Mouse (Mus musculus) lung, embryonic 14.5 days (tissue): Measurements from ENCODE around the gene Ndufs3. TPM values are rescaled to one million over a fixed set of nuclear protein-coding genes. Genes with fewer than 3 reads are reported as not detected.
A peak's percentile ranks its signal among the peaks of the same experiment; 100 is the strongest.

Experiments used
- ATAC-seq: fragments of 200-750 bp; cut with Nextera tagmentation; 2 replicates; pipeline ENCODE4 v1.8.0; 2017; ENCODE audit warnings: mild to moderate bottlenecking, moderate TSS enrichment, moderate library complexity; ENCODE audit not compliant: insufficient read depth
- DNase-seq: peaks from one replicate; pipeline ENCODE4 v3.0.0-alpha.2; 2015
- H3K27ac ChIP-seq: fragments of 300-500 bp; sonication (generic); 2 replicates; pipeline ENCODE4 v1.5.1; 2014; ENCODE audit warnings: low read depth, mild to moderate bottlenecking, moderate library complexity
- H3K27me3 ChIP-seq: fragments of 300-500 bp; sonication (generic); 2 replicates; pipeline ENCODE4 v1.6.1; 2014; ENCODE audit warnings: low read length, control low read depth; ENCODE audit not compliant: insufficient read depth
- H3K36me3 ChIP-seq: fragments of 300-500 bp; sonication (generic); 2 replicates; pipeline ENCODE4 v1.6.1; 2014; ENCODE audit warnings: control low read depth; ENCODE audit not compliant: insufficient read depth
- H3K4me1 ChIP-seq: fragments of 300-500 bp; sonication (generic); 2 replicates; pipeline ENCODE4 v1.6.1; 2014; ENCODE audit warnings: antibody characterized with exemption, control low read depth; ENCODE audit not compliant: insufficient read depth
- H3K4me2 ChIP-seq: fragments of 300-500 bp; sonication (generic); 2 replicates; pipeline ENCODE4 v1.6.1; 2014; ENCODE audit warnings: mild to moderate bottlenecking
- H3K4me3 ChIP-seq: fragments of 300-500 bp; sonication (generic); 2 replicates; pipeline ENCODE4 v1.5.1; 2014; ENCODE audit warnings: low read depth, low read length
- H3K9ac ChIP-seq: fragments of 300-500 bp; sonication (generic); 2 replicates; pipeline ENCODE4 v1.6.1; 2014
- H3K9me3 ChIP-seq: fragments of 300-500 bp; sonication (generic); 2 replicates; pipeline ENCODE4 v1.6.1; 2016; ENCODE audit warnings: low read depth, low read length, control low read depth
- CTCF ChIP-seq: IDR thresholded peaks from 2 replicates; pipeline ENCODE4 v1.5.1; 2016; ENCODE audit warnings: antibody characterized with exemption, low read depth
- WGBS: fragments of 180-500 bp; shearing (Covaris S2); extraction: QIAGEN DNeasy Blood & Tissue Kit; methylation state at CpG from one replicate; pipeline ENCODE4 v1.1.7; 2014; 5-methylcytosine and 5-hydroxymethylcytosine counted together
- polyA plus RNA-seq: library from polyadenylated mRNA; unstranded; fragments of >200 nt; fragmentation: Nextera tagmentation; extraction: Ambion mirVana; gene quantifications from 2 replicates; pipeline ENCODE4 v1.2.1, GENCODE M21; 2014

Gene Ndufs3
- polyA plus RNA-seq, result 186 and 198 TPM in 2 replicates

DNA sequence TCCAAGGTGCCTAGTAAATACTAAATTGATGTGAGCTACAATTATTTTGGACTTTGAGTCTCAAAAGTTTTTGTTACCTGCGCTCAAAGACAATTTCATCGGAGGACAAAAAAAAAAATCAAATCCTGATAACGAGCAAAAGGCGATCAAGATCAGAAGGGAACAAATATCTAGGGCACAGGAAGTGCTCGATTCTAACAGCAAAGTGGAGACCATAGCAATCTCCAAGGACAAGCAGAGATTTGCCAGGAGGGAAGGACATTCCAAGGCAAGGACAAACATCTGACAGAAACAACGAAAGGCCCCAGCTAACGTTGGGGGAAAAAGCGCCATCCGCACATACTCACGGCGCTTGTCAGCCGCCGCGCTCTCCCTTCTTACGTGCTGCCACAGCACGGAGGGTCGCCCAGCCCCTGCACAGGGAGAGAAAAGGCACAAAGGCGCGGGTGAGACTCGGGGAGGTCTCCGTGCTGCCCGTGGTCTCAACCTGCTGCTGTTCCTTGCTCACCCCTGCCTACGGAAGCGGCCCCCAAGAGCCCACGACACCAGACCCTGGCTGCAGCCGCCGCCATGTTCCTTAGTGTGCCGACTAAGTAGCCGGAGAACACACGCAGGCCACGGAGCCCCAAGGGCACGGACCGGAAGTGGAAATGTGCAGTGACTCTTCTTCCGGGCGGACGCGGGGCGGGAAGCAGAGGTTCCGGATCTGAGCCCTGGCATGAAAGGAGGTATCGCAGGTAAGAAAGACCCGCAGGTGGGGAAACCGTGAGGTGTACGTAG, at the start of gene Ndufs3, which contains the start of gene Kbtbd4:
Gene Ndufs3 (minus strand): TSS at position 752 of the 780 bp plus-strand sequence.
Gene Kbtbd4 (plus strand): TSS at position 665 of the 780 bp plus-strand sequence.
- Histone ChIP-seq H3K9me3 (no peaks in the 10 kb centered on the region), H3K4me3 (peak within 1 kb of the TSS; percentile 93), H3K4me2 (peak within 1 kb of the TSS; percentile 74), H3K27ac (peak within 1 kb of the TSS; percentile 95), H3K4me1 (peaks cover 5% of the 10 kb centered on the region; the same call in 1 of the 2 replicates), H3K9ac (peak within 1 kb of the TSS; percentile 95), H3K27me3 (no peaks in the 10 kb centered on the region), H3K36me3 (peaks cover 54% of the 10 kb centered on the region)
- under 1% methylated on average over 43 of the region's 43 CpGs for WGBS
- DNase-seq, result peak; percentile 96
- ATAC-seq, result peak; percentile 95
- TF ChIP-seq CTCF, result no peak

DNA sequence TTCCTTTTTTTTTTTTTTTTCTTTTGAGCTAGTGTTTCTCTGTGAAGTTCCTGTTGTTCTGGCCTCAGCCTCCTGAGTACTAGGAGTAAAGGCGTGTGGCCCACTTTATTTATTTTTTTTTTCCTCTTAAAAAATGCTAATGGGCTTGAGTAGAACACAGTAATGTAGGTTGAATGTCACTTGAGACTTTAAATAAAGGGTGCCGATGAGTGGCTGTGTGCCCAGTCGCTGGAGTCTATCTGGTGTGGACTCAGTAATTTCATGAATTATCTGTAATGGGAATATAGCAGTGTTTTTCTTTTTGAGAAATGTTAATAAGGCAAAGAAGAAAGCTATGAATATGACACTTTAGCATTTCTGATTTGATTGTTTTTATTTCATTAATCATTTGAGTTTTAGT, 48.8 kb upstream of the Ndufs3 start:
- Histone ChIP-seq H3K4me1 (no peaks in the 10 kb centered on the region), H3K36me3 (peaks cover 6% of the 10 kb centered on the region; the same call in 1 of the 2 replicates), H3K9me3 (no peaks in the 10 kb centered on the region), H3K4me3 (no peak overlapping the region), H3K9ac (no peak overlapping the region), H3K27ac (no peak overlapping the region), H3K27me3 (no peaks in the 10 kb centered on the region), H3K4me2 (no peak overlapping the region)
- no peak for TF ChIP-seq CTCF
- 49% methylated on average over 3 of the region's 3 CpGs for WGBS
- DNase-seq (no peak), ATAC-seq (no peak)

DNA sequence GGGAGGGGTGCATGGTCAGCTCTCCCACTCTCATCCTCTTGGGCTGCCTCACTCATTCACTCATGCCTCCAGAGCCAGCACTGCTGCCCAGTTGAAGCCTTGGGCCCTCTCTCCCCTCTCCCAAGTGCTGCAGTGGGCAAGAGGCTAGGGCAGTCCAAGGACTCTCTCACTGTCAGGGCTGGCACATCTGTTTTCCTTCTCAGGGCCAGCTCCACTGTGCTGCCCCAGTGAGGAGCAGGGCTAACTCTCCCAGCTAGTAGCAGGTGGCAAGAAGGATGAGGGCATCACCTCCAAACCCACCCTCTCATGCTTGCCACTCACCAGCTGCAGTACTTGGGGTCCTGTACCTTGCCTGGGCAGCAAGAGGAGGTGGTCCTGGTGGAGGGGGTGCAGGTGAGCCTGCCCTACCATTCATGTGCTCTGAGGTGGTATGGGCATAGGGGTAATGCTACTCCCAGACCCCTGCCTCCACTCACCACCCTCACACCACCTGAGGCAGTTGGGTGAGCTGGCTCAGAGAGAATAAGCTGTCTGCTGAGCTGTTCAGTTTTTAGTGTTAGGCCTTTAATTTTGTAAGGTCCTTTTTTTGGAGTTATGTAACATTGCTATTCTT, 46.1 kb upstream of the Ndufs3 start:
- Histone ChIP-seq H3K36me3 (peaks cover 2% of the 10 kb centered on the region; the same call in 1 of the 2 replicates), H3K9ac (no peak overlapping the region), H3K4me3 (no peak overlapping the region), H3K4me2 (no peak overlapping the region), H3K27me3 (no peaks in the 10 kb centered on the region), H3K27ac (no peak overlapping the region), H3K4me1 (no peaks in the 10 kb centered on the region), H3K9me3 (no peaks in the 10 kb centered on the region)
- ATAC-seq (no peak), DNase-seq (no peak)
- TF ChIP-seq CTCF, result no peak

DNA sequence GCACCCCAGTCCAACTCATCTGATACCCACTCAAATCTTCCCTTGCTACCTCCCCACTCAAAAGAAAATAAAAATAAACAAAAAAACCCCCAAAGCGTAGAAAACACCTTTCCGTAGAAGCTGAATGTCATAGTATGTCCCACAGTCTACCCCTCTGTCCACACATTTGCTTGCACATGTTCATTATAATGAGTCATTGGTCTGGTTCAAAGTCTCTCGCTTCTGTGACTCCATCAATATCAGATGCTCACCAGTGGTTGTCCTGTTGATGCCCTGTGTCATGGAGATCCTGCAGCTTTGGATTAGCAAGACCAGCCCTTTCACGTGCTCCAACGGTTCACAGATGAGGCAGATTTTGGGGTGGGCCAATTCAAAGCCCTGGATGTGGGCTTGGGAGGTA, 45.5 kb upstream of the Ndufs3 start:
- ATAC-seq, result no peak
- WGBS, result 88% methylated on average over 5 of the region's 5 CpGs
- Histone ChIP-seq H3K4me1 (no peaks in the 10 kb centered on the region), H3K4me3 (no peak overlapping the region), H3K4me2 (no peak overlapping the region), H3K9ac (no peak overlapping the region), H3K9me3 (no peaks in the 10 kb centered on the region), H3K27ac (no peak overlapping the region), H3K36me3 (peaks cover 2% of the 10 kb centered on the region; the same call in 1 of the 2 replicates), H3K27me3 (no peaks in the 10 kb centered on the region)
- no peak for DNase-seq
- TF ChIP-seq CTCF, result no peak

DNA sequence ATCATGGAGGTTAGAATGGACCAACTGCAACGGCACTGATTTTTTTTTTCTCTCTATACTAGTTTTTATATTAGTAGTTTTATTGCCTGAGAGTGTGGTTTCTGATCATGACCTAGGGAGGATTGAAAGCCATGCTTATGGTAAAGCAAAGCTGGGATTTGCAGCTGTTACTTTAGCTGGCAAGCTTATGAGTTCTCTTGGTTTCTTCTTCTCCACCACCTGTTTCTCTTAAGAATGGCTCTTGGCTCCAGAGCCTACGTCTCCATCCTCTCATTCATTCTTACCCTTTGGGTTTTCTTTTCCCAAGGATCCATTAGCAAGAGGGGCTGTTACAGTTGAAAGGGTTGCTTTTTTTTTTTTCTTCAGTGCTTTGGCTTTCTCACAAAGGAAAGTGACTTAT, 37.1 kb upstream of the Ndufs3 start:
- H3K4me1 ChIP-seq, result peaks cover 16% of the 10 kb centered on the region
- no peaks in the 10 kb centered on the region for H3K27me3 ChIP-seq
- H3K4me2 ChIP-seq, result peak overlapping the region; percentile 75
- H3K9ac ChIP-seq, result peak overlapping the region; percentile 93; the same call in 1 of the 2 replicates
- no peak overlapping the region for H3K27ac ChIP-seq
- H3K9me3 ChIP-seq, result no peaks in the 10 kb centered on the region
- ATAC-seq (no peak), DNase-seq (no peak)
- WGBS, result 44% methylated on average over 2 of the region's 2 CpGs
- no peak for TF ChIP-seq CTCF
- H3K36me3 ChIP-seq, result no peaks in the 10 kb centered on the region
- H3K4me3 ChIP-seq, result peak overlapping the region; percentile 99

DNA sequence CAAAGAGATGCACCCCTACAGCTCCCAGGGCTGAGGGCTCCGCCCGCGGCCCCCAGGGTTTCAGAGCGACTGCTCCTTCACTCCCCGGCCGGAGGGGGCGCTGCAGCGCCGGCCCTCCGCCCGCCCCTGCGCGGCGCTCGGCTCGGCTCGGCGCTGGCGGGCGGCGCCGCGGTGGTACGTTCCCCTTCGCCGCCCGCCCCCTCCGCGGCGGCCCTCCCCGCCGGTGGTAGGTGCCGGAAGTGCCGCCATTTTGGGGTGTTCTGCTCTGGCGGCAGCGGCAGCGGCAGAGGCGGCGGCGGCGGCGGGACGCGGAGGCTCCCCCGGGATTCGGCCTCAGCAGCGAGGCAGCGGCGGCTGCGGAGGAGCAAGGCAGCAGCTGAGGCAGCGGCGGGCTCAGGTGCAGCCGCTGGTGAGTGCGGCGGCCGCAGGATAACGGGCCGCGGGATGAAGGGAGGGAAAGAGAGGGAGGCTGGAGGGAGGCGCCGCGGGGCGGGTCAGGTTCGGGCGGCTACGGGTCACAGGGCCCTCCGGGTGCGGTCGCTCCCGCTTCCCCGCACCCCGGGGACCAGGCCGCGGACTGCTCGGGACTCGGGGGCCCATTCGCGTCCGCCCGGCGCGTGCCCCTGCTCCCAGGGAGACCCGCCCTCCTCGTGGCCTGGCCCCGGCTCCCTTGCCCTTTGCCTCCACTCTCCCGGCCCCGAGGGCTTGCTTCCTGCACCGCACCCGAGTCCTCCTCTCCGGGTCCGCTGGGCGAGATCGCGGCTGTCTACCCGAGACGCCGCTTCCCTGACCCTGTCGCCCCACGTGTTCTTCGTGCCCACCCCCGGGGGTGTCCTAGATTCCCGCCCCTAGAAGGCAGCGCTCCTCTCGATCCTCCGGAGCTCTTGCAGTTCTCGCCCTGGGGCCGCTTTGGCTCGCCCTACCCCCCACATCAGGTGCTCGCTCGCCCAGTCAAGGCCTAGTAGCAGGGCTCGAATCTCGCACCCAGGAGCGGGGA, 35.9 kb upstream of the Ndufs3 start, which contains the start of gene Celf1:
Gene Celf1 (plus strand): TSS at position 150 of the 997 bp plus-strand sequence.
- Histone ChIP-seq H3K4me3 (peak within 1 kb of the TSS; percentile 99), H3K27me3 (no peaks in the 10 kb centered on the region), H3K9ac (peak within 1 kb of the TSS; percentile 93), H3K4me1 (peaks cover 16% of the 10 kb centered on the region), H3K4me2 (peak within 1 kb of the TSS; percentile 75), H3K27ac (peak within 1 kb of the TSS; percentile 92), H3K36me3 (no peaks in the 10 kb centered on the region), H3K9me3 (no peaks in the 10 kb centered on the region)
- under 1% methylated on average over 97 of the region's 113 CpGs for WGBS
- ATAC-seq (peak; percentile 97), DNase-seq (peak; percentile 94)
- TF ChIP-seq CTCF, result peak; percentile 48
